ENCODE assay signal across 31 mouse cellular contexts in genomic region chr4:46257061-46257795, GRCm38 (mm10).
DNase-seq lines count a peak whose midpoint lies in the region; ATAC-seq and TF ChIP-seq lines count a peak whose summit lies in the region.
"Had no signal": no experiment of that assay in that cellular context is flagged by ENCODE, and none has a peak within 500 bp of the region (broad histone marks: within the 10 kb centered on the region; RNA-seq: fewer than 3 reads in every experiment).

No protein-coding gene starts in this region.

- H3K4me1 ChIP-seq in kidney, adult 2 months (ENCODE audit: control insufficient read depth, insufficient read depth, low read length) = no peaks in the 10 kb centered on the region
- H3K4me1 ChIP-seq in limb, embryonic 12.5 days (replicated peaks) = no peaks in the 10 kb centered on the region
- no peaks in the 10 kb centered on the region for H3K4me1 ChIP-seq in limb, embryonic 10.5 days
- H3K4me1 ChIP-seq in embryonic facial prominence, embryonic 10.5 days = no peaks in the 10 kb centered on the region
- H3K4me1 ChIP-seq: liver, embryonic 13.5 days; lung, embryonic 15.5 days; midbrain, embryonic 12.5 days; neural tube, embryonic 12.5 days had no signal

- 48% methylated on average over 12 of the region's 12 CpGs for WGBS in kidney, adult 2 months
- WGBS in limb, embryonic 12.5 days = 79% methylated on average over 12 of the region's 12 CpGs
- WGBS in limb, embryonic 10.5 days = 78% methylated on average over 12 of the region's 12 CpGs
- 77% methylated on average over 12 of the region's 12 CpGs for WGBS in embryonic facial prominence, embryonic 10.5 days

- no peak for TF ChIP-seq CTCF in kidney, adult 2 months (conservative IDR thresholded peaks at IDR 0.05; ENCODE audit: insufficient read depth, insufficient read length, low read depth, low read length)

- H3K4me2 ChIP-seq in limb, embryonic 12.5 days = no peak overlapping the region
- H3K4me2 ChIP-seq: heart, embryonic 13.5 days; liver, embryonic 13.5 days; lung, embryonic 15.5 days; midbrain, embryonic 12.5 days; neural tube, embryonic 12.5 days had no signal

- ATAC-seq in limb, embryonic 12.5 days (ENCODE audit: insufficient number of reproducible peaks, insufficient read depth, low FRiP score, low TSS enrichment, low read depth) = no peak
- ATAC-seq: activated CD4-positive, CD25-positive, alpha-beta regulatory T cell, adult 4 months; forebrain, embryonic 16.5 days; hindbrain, embryonic 16.5 days had no signal

- DNase-seq in adrenal gland, adult 2 months = peak; percentile 14
- no peak for DNase-seq in adrenal gland, postnatal 4 days (ENCODE audit: low spot score in 2 of 2)
- peak; percentile 9 for DNase-seq in kidney, adult 2 months
- DNase-seq in kidney, postnatal 10 days = no peak
- DNase-seq in limb, embryonic 10.5 days (ENCODE audit: low spot score) = no peak
- DNase-seq in embryonic facial prominence, embryonic 10.5 days (ENCODE audit: low spot score) = no peak
- DNase-seq: adrenal gland, postnatal 14 days; cerebellum, adult 18-20 months; cerebellum, postnatal 10 days; gastrocnemius, adult 2 months; gastrocnemius, postnatal 36 days; heart, postnatal 14 days; layer of hippocampus, postnatal 36 days; left cerebral cortex, postnatal 4 days; liver, embryonic 13.5 days; right cerebral cortex, adult 18-20 months; spleen, adult 18-20 months; thymus, postnatal 14 days had no signal

- H3K27ac ChIP-seq in kidney, adult 2 months (ENCODE audit: insufficient read depth, low read depth, low read length) = no peak overlapping the region
- H3K27ac ChIP-seq in limb, embryonic 12.5 days = no peak overlapping the region
- H3K27ac ChIP-seq in limb, embryonic 10.5 days = no peak overlapping the region
- 0 out of 2 replicates have a peak overlapping the region, but pooled peaks have one; percentile 21 for H3K27ac ChIP-seq in embryonic facial prominence, embryonic 10.5 days (replicated peaks)
- H3K27ac ChIP-seq: gastrocnemius, adult 2 months; heart, adult 2 months; heart, embryonic 13.5 days; liver, embryonic 13.5 days; lung, embryonic 15.5 days; midbrain, embryonic 12.5 days; neural tube, embryonic 12.5 days had no signal

- H3K9me3 ChIP-seq in limb, embryonic 12.5 days = no peaks in the 10 kb centered on the region
- H3K9me3 ChIP-seq in limb, embryonic 10.5 days (replicated peaks) = no peaks in the 10 kb centered on the region
- no peaks in the 10 kb centered on the region for H3K9me3 ChIP-seq in embryonic facial prominence, embryonic 10.5 days
- H3K9me3 ChIP-seq: heart, embryonic 13.5 days; liver, embryonic 13.5 days; lung, embryonic 15.5 days; megakaryocyte, embryonic 14.5 days; midbrain, embryonic 12.5 days; neural tube, embryonic 12.5 days had no signal

- H3K9ac ChIP-seq in limb, embryonic 12.5 days (replicated peaks) = 0 out of 2 replicates have a peak overlapping the region, but pooled peaks have one; percentile 18
- H3K9ac ChIP-seq: heart, embryonic 13.5 days; liver, embryonic 13.5 days; lung, embryonic 15.5 days; midbrain, embryonic 12.5 days; neural tube, embryonic 12.5 days had no signal

- H3K27me3 ChIP-seq in kidney, adult 2 months (replicated peaks; ENCODE audit: control insufficient read depth, insufficient read depth, low read length) = no peaks in the 10 kb centered on the region
- no peaks in the 10 kb centered on the region; the same call in none of the 2 replicates for H3K27me3 ChIP-seq in limb, embryonic 12.5 days
- H3K27me3 ChIP-seq in limb, embryonic 10.5 days (ENCODE audit: low read depth, poor library complexity, severe bottlenecking) = no peaks in the 10 kb centered on the region
- H3K27me3 ChIP-seq in embryonic facial prominence, embryonic 10.5 days (replicated peaks; ENCODE audit: low read depth, poor library complexity, severe bottlenecking) = no peaks in the 10 kb centered on the region
- H3K27me3 ChIP-seq: CH12.LX; liver, embryonic 13.5 days; lung, embryonic 15.5 days; midbrain, embryonic 12.5 days; neural tube, embryonic 12.5 days had no signal

- no peak for TF ChIP-seq POLR2A in kidney, adult 2 months (IDR thresholded peaks at IDR 0.05; ENCODE audit: low read depth, low read length)

- no peak overlapping the region for H3K4me3 ChIP-seq in kidney, adult 2 months (ENCODE audit: insufficient read depth, low read depth, low read length)
- H3K4me3 ChIP-seq in limb, embryonic 12.5 days (replicated peaks) = no peak overlapping the region
- H3K4me3 ChIP-seq in limb, embryonic 10.5 days = no peak overlapping the region
- no peak overlapping the region for H3K4me3 ChIP-seq in embryonic facial prominence, embryonic 10.5 days
- H3K4me3 ChIP-seq: erythroblast, embryonic 14.5 days; gastrocnemius, adult 2 months; heart, adult 2 months; heart, embryonic 13.5 days; liver, embryonic 13.5 days; lung, embryonic 15.5 days; megakaryocyte, embryonic 14.5 days; midbrain, embryonic 12.5 days; myocyte; neural tube, embryonic 12.5 days had no signal

- no peaks in the 10 kb centered on the region for H3K36me3 ChIP-seq in kidney, adult 2 months (ENCODE audit: control insufficient read depth, insufficient read depth, low read length)
- H3K36me3 ChIP-seq in limb, embryonic 12.5 days = no peaks in the 10 kb centered on the region
- H3K36me3 ChIP-seq in limb, embryonic 10.5 days = no peaks in the 10 kb centered on the region
- H3K36me3 ChIP-seq in embryonic facial prominence, embryonic 10.5 days (replicated peaks) = no peaks in the 10 kb centered on the region
- H3K36me3 ChIP-seq: heart, embryonic 13.5 days; liver, embryonic 13.5 days; lung, embryonic 15.5 days; midbrain, embryonic 12.5 days; neural tube, embryonic 12.5 days had no signal

Comparison
In these comparisons a context has a peak if more than half of its experiments do, and no peak if none do; other contexts are left out.
1. DNase-seq: peak in adrenal gland, adult 2 months (single experiment) and kidney, adult 2 months (single experiment); none in adrenal gland, postnatal 4 days (0 of 2), kidney, postnatal 10 days (single experiment), limb, embryonic 10.5 days (single experiment) and embryonic facial prominence, embryonic 10.5 days (single experiment).